Mouse (Mus musculus) kidney, embryonic 14.5 days (tissue): Measurements from ENCODE around the gene Cblb. TPM values are rescaled to one million over a fixed set of nuclear protein-coding genes. Genes with fewer than 3 reads are reported as not detected.
A peak's percentile ranks its signal among the peaks of the same experiment; 100 is the strongest.

Experiments
- ATAC-seq: fragments of 200-750 bp; cut with Nextera tagmentation; 2 replicates; pipeline ENCODE4 v1.8.0; 2017; ENCODE audit warnings: moderate number of reproducible peaks, mild to moderate bottlenecking, moderate TSS enrichment, moderate library complexity; ENCODE audit not compliant: low FRiP score, low TSS enrichment
- H3K27ac ChIP-seq: fragments of 300-500 bp; sonication (generic); 2 replicates; pipeline ENCODE4 v1.5.1; 2014; ENCODE audit warnings: low read depth, mild to moderate bottlenecking, low read length, moderate library complexity, mixed read lengths
- H3K27me3 ChIP-seq: fragments of 300-500 bp; sonication (generic); 2 replicates; pipeline ENCODE4 v1.6.1; 2014; ENCODE audit warnings: mild to moderate bottlenecking, low read length; ENCODE audit not compliant: control insufficient read depth, insufficient read depth
- H3K36me3 ChIP-seq: fragments of 300-500 bp; sonication (generic); 2 replicates; pipeline ENCODE4 v1.6.1; 2014; ENCODE audit warnings: low read length, mixed read lengths; ENCODE audit not compliant: control insufficient read depth, insufficient read depth
- H3K4me1 ChIP-seq: fragments of 300-500 bp; sonication (generic); 2 replicates; pipeline ENCODE4 v1.6.1; 2014; ENCODE audit warnings: low read length, mixed read lengths; ENCODE audit not compliant: control insufficient read depth, insufficient read depth
- H3K4me2 ChIP-seq: fragments of 300-500 bp; sonication (generic); replicated peaks from 2 replicates; pipeline ENCODE4 v1.6.1; 2014; ENCODE audit warnings: low read depth, mild to moderate bottlenecking, low read length
- H3K4me3 ChIP-seq: fragments of 300-500 bp; sonication (generic); 2 replicates; pipeline ENCODE4 v1.5.1; 2014; ENCODE audit warnings: mild to moderate bottlenecking, low read length
- H3K9ac ChIP-seq: fragments of 300-500 bp; sonication (generic); 2 replicates; pipeline ENCODE4 v1.6.1; 2014; ENCODE audit warnings: low read depth, mild to moderate bottlenecking, low read length, moderate library complexity
- H3K9me3 ChIP-seq: fragments of 300-500 bp; sonication (generic); 2 replicates; pipeline ENCODE4 v1.6.1; 2016; ENCODE audit warnings: low read length; ENCODE audit not compliant: control insufficient read depth
- WGBS: fragments of 180-500 bp; shearing (Covaris S2); extraction: QIAGEN DNeasy Blood & Tissue Kit; methylation state at CpG from one replicate; pipeline ENCODE4 v1.1.7; 2014; 5-methylcytosine and 5-hydroxymethylcytosine counted together
- polyA plus RNA-seq: library from polyadenylated mRNA; unstranded; fragments of >200 nt; fragmentation: Nextera tagmentation; extraction: Ambion mirVana; gene quantifications from 2 replicates; pipeline ENCODE4 v1.2.1, GENCODE M21; 2014

The Cblb gene
- 13.9 and 27.2 TPM in 2 replicates for polyA plus RNA-seq

DNA sequence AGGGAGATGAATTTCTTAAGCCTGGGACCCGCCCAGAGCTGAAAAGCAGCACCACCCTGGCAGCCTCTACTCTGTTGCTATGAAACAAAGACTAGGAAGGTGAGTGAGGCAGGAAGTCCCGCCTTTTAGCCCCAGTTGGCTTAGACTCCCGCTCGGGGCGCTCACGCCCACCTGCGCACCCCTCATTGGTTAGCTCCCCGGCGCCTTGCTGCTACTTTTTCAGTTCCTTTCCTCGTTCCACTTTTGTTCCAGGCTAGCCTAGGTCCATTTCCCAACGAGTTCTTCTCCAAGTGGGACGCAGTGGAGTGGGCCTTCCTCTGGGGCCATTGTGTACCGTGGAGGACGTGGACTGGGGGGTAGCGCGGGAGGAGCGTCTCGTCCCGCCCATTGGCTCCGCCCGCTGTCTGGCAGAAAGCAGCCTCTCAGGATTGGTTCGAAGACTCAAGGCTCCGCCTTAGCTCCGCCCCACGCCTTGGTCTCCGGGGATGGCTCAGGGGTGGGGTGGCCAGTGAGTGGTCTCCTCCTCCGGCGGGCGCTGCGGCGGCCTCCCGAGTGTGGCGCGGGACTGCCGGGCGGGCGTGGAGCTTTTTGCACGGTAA is at the start of gene Cblb:
TSS of gene Cblb (plus strand) at position 135 of the 599 bp plus-strand sequence.
- ATAC-seq: peak; percentile 99
- 1% methylated on average over 38 of the region's 38 CpGs for WGBS
- peaks cover 13% of the 10 kb centered on the region; the same call in 1 of the 2 replicates for H3K36me3 ChIP-seq
- H3K27ac ChIP-seq: peak within 1 kb of the TSS; percentile 95
- H3K27me3 ChIP-seq: no peaks in the 10 kb centered on the region
- H3K9me3 ChIP-seq: no peaks in the 10 kb centered on the region
- H3K4me1 ChIP-seq: peaks cover 27% of the 10 kb centered on the region
- H3K4me3 ChIP-seq: peak within 1 kb of the TSS; percentile 96
- H3K9ac ChIP-seq: peak within 1 kb of the TSS; percentile 86
- H3K4me2 ChIP-seq: peak within 1 kb of the TSS; percentile 62

- no peaks in the 10 kb centered on the region for H3K36me3 ChIP-seq
- H3K9me3 ChIP-seq: no peaks in the 10 kb centered on the region
- no peaks in the 10 kb centered on the region for H3K27me3 ChIP-seq
- H3K4me2 ChIP-seq: no peak overlapping the region
- no peaks in the 10 kb centered on the region for H3K4me1 ChIP-seq
- H3K9ac ChIP-seq: no peak overlapping the region
- 71% methylated on average over 8 of the region's 8 CpGs for WGBS
- H3K27ac ChIP-seq: no peak overlapping the region
- ATAC-seq: no peak
- H3K4me3 ChIP-seq: no peak overlapping the region
Measured at GRCm38 (mm10) chr16:51985436-51985835, 45.6 kb upstream of the Cblb start.

DNA sequence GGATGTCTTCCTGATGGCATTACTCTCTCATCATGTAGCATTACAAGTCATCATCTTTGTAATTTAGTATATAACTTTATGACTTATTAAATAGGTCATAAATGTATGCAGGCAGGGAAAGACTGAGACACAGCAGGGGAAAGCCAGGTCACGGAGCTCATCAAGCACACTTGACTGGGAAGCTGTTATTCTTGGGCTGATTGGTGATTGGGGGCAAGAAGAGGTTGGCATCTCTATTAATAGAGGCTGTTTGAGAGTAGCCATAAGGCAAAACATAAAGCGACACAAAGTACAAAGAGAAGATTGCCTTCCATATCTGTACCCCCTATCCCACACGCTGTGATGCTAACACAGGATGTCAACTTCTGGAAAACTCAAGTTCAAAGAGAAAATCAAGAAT is 44.8 kb upstream of the Cblb start:
- 86% methylated on average over 3 of the region's 3 CpGs for WGBS
- Histone ChIP-seq H3K27me3 (no peaks in the 10 kb centered on the region), H3K4me1 (no peaks in the 10 kb centered on the region), H3K4me3 (no peak overlapping the region), H3K36me3 (no peaks in the 10 kb centered on the region), H3K9me3 (no peaks in the 10 kb centered on the region), H3K4me2 (no peak overlapping the region), H3K27ac (no peak overlapping the region), H3K9ac (no peak overlapping the region)
- no peak for ATAC-seq

DNA sequence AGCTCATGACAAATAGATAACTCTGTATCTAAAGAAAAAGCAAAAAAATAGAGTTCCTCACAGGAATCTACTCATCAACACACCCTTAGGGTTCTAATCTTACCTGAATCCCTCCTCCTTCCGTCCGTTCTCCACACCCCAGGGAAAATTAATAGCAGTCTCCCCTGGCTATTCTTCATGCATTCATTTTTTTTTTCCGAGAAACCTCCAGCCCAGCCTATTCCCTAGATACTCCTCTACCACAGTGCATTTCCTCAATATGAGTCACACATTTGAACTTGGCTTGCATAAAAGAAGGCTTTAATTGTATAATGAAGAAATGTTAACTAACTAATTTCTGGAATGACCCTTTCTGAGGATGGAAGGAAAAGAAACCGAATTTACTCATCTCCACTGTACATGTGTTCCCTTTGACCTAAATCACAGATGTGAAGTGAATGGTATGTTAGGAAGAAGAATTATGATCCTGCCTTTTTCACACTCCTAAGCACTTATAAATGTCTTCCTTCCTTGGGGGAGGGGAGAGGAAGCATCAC is 43.9 kb upstream of the Cblb start:
- no peaks in the 10 kb centered on the region for H3K9me3 ChIP-seq
- 48% methylated on average over 4 of the region's 4 CpGs for WGBS
- no peak overlapping the region for H3K4me3 ChIP-seq
- H3K9ac ChIP-seq: no peak overlapping the region
- H3K36me3 ChIP-seq: no peaks in the 10 kb centered on the region
- no peak overlapping the region for H3K4me2 ChIP-seq
- H3K27me3 ChIP-seq: no peaks in the 10 kb centered on the region
- ATAC-seq: no peak
- no peak overlapping the region for H3K27ac ChIP-seq
- H3K4me1 ChIP-seq: no peaks in the 10 kb centered on the region

DNA sequence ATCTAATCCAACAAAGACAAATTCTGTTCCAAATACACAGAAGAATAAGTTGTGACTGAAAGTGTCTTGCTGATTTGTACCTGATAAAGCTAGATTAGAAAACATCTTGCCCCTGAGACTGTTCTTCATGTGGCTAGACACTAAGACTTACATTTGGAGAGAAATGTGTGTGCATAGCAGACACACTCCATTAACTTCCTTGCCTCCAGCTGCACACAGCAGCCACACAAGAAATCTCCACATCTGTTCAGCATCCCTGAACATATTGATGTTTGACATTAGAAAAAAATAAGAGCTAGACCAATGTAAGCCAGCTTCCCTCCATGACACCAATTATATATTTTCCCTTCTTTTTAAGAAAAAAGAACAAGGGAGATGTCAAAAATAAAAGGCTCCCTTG is 43.0 kb upstream of the Cblb start:
- Histone ChIP-seq H3K9ac (no peak overlapping the region), H3K9me3 (no peaks in the 10 kb centered on the region), H3K36me3 (no peaks in the 10 kb centered on the region), H3K4me1 (no peaks in the 10 kb centered on the region), H3K4me2 (no peak overlapping the region), H3K4me3 (no peak overlapping the region), H3K27ac (no peak overlapping the region), H3K27me3 (no peaks in the 10 kb centered on the region)
- no peak for ATAC-seq

DNA sequence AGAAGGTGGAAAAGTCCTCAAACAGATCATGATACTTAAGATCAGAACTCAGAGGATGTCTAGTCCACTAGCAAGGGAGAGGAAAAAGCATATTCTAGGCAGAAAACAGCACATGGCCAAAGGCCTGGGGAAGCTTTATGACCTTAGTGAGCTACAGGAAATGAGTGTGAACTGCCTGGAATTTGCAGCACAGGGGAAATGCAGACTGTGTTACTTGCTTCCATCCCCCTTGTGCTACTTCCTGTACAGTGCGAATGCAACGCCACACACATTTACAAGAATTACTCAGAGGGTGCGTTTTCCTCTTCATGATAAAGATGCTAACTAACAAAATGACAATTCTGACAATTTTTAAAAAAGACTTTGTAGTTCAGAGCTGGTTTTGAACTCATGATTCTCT is 41.8 kb upstream of the Cblb start:
- ATAC-seq: peak; percentile 55; the same call in 1 of the 2 replicates
- 70% methylated on average over 3 of the region's 3 CpGs for WGBS
- Histone ChIP-seq H3K4me2 (no peak overlapping the region), H3K27ac (no peak overlapping the region), H3K9ac (no peak overlapping the region), H3K36me3 (no peaks in the 10 kb centered on the region), H3K9me3 (no peaks in the 10 kb centered on the region), H3K4me3 (no peak overlapping the region), H3K27me3 (no peaks in the 10 kb centered on the region), H3K4me1 (no peaks in the 10 kb centered on the region)

DNA sequence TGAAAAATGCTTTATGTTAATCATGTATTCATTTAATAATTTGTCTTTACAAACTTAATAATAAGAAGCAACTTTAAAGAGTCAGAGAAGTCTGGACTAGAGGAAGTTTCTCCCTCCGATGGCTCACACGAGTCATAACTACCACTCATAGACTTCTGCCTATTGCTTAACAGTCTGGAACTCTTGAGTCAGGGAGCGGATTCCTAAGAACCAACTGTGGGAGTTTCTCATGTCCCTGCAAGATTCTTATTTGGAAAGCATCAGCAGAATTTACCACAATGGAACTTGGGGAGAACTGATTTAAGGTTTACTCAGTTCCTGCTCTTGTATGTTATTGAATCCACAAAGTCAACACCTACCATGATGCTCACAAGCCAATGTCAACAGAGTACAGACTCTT is 31.0 kb upstream of the Cblb start:
- 86% methylated on average over 3 of the region's 3 CpGs for WGBS
- no peak overlapping the region for H3K4me2 ChIP-seq
- no peaks in the 10 kb centered on the region for H3K4me1 ChIP-seq
- no peak overlapping the region for H3K27ac ChIP-seq
- no peaks in the 10 kb centered on the region for H3K36me3 ChIP-seq
- no peaks in the 10 kb centered on the region for H3K9me3 ChIP-seq
- ATAC-seq: no peak
- no peak overlapping the region for H3K4me3 ChIP-seq
- no peak overlapping the region for H3K9ac ChIP-seq
- H3K27me3 ChIP-seq: no peaks in the 10 kb centered on the region

DNA sequence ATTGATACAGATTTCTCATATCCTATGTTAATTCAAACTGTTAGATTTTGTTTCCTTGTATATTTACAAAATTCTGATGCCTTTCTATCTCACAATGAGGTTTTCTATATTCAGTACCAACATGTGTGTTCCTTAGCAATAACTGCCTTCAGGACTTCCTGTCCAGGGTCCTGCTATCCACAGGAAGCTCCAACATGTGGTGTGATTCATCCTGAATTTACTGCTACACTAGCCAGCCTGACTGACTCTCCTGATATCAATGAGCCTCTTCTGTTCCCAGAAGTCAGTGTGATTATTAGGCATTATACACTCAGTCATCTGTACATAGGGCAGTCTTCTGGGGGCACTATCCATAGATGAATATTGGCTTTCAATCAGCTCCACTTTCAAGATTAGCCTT is 30.2 kb upstream of the Cblb start:
- Histone ChIP-seq H3K4me1 (no peaks in the 10 kb centered on the region), H3K4me2 (no peak overlapping the region), H3K27me3 (no peaks in the 10 kb centered on the region), H3K4me3 (no peak overlapping the region), H3K27ac (no peak overlapping the region), H3K36me3 (no peaks in the 10 kb centered on the region), H3K9me3 (no peaks in the 10 kb centered on the region), H3K9ac (no peak overlapping the region)
- no peak for ATAC-seq

DNA sequence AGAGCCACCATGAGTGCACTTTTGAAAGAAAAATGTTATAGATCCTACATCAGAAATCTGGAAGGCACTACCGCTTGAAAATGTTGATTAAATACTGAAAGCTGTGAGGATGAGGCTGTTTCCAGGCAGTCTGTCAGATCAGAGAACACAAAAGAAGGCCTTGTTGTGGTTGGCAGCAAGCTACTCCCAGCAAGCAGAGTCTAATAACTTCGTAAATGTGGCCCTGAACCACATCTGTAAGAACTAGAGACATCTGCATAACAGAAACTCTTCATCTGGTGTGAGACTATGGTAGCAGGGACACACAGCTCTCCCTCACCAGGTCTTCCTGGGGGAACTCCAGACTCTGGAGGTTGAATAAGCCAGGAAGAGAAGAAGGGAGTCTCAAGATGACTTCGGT is 24.0 kb upstream of the Cblb start:
- Histone ChIP-seq H3K9me3 (no peaks in the 10 kb centered on the region), H3K36me3 (no peaks in the 10 kb centered on the region), H3K27me3 (no peaks in the 10 kb centered on the region), H3K4me1 (no peaks in the 10 kb centered on the region), H3K27ac (no peak overlapping the region), H3K9ac (no peak overlapping the region), H3K4me3 (no peak overlapping the region), H3K4me2 (no peak overlapping the region)
- ATAC-seq: no peak
- 81% methylated on average over 3 of the region's 3 CpGs for WGBS
